Mouse (Mus musculus) kidney, adult 2 months (tissue): ENCODE measurements around the gene Bcl9.

Experiments used
- CTCF ChIP-seq: fragments of 200-500 bp; conservative IDR thresholded peaks from 2 replicates; pipeline ENCODE4 v1.5.1; 2011; ENCODE audit warnings: low read depth, mild to moderate bottlenecking, control low read depth, low read length, moderate library complexity, mixed read lengths; ENCODE audit not compliant: insufficient read depth, insufficient read length
- POLR2A ChIP-seq: fragments of 200-500 bp; IDR thresholded peaks from one replicate; pipeline ENCODE4 v1.6.1; 2011; ENCODE audit warnings: low read depth, low read length, control low read depth

- no peak for TF ChIP-seq CTCF
- no peak for TF ChIP-seq POLR2A
These were observed 93.8 kb downstream of the Bcl9 start for GRCm38 (mm10) chr3:97203880-97204279.
